Mouse (Mus musculus) testis, adult 2 months (tissue): ENCODE measurements around the gene P2ry14.
"Not testable (repeated sequence)": the region's sequence is repeated elsewhere in the genome, so short reads cannot be mapped to it uniquely, and the experiment has no call there.

ENCODE experiments used
- CTCF ChIP-seq: fragments of 200-500 bp; IDR thresholded peaks from 2 replicates; pipeline ENCODE4 v1.5.1; 2012; ENCODE audit warnings: low read depth, mild to moderate bottlenecking, inconsistent platforms, low read length, moderate library complexity; ENCODE audit not compliant: control insufficient read depth, insufficient read depth, insufficient replicate concordance
- POLR2A ChIP-seq: fragments of 200-500 bp; IDR thresholded peaks from 2 replicates; pipeline ENCODE4 v1.6.1; 2012; ENCODE audit warnings: low read depth, mild to moderate bottlenecking, inconsistent platforms, low read length, moderate library complexity; ENCODE audit not compliant: control insufficient read depth

GRCm38 (mm10) chr3:59109834-59110233, 43.6 kb downstream of the P2ry14 start:
- not testable (repeated sequence) for TF ChIP-seq CTCF, POLR2A
